Mouse (Mus musculus) E14TG2a.4 (cell line): Measurements from ENCODE around the gene Clock.

ENCODE experiments used
- H3K27me3 ChIP-seq: 2 replicates; pipeline ENCODE4 v1.6.1; 2014; ENCODE audit warnings: low read length, control low read depth; ENCODE audit not compliant: insufficient read depth
- H3K36me3 ChIP-seq: 2 replicates; pipeline ENCODE4 v1.6.1; 2014; ENCODE audit warnings: low read length, control low read depth; ENCODE audit not compliant: insufficient read depth
- H3K4me1 ChIP-seq: replicated peaks from 2 replicates; pipeline ENCODE4 v1.6.1; 2014; ENCODE audit warnings: low read depth, low read length, control low read depth
- H3K4me3 ChIP-seq: replicated peaks from 2 replicates; pipeline ENCODE4 v1.5.1; 2014; ENCODE audit warnings: mild to moderate bottlenecking, low read length
- H3K9me3 ChIP-seq: 2 replicates; pipeline ENCODE4 v1.6.1; 2014; ENCODE audit warnings: low read length, control low read depth
- CTCF ChIP-seq: conservative IDR thresholded peaks from 2 replicates; pipeline ENCODE4 v1.5.1; 2014; ENCODE audit warnings: low read length
- NANOG ChIP-seq: IDR thresholded peaks from 2 replicates; pipeline ENCODE4 v1.6.1; 2014; ENCODE audit warnings: borderline replicate concordance, low read length, mixed read lengths
- POU5F1 ChIP-seq: IDR thresholded peaks from 2 replicates; pipeline ENCODE4 v1.6.1; 2014; ENCODE audit warnings: low read length, borderline replicate concordance

The Clock gene

DNA sequence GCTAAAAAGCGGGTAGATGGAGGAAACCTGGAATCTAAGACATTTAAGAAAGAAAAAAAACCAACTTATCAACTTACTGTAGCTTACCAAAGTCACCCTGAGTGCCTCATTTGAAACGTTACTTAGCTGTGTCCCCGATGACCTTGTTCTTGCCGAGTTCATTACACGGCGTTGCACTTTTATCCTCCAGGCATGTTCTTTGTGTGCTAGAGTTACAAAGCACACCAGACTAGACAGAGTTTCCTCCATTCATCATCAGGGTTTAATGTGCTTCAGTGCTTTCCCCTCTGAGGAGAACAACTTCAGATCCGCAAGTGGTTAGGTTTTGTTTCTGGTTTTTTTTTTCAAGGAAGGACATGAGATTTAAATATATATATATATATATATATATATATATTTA is 139.8 kb downstream of the Clock start:
- H3K36me3 ChIP-seq: no peaks in the 10 kb centered on the region
- no peak for TF ChIP-seq NANOG
- TF ChIP-seq CTCF: no peak
- TF ChIP-seq POU5F1: no peak
- 0 out of 2 replicates have a peak, but pooled peaks cover 5% of the 10 kb centered on the region for H3K9me3 ChIP-seq
- no peak overlapping the region for H3K4me3 ChIP-seq
- H3K4me1 ChIP-seq: no peaks in the 10 kb centered on the region
- H3K27me3 ChIP-seq: no peaks in the 10 kb centered on the region

DNA sequence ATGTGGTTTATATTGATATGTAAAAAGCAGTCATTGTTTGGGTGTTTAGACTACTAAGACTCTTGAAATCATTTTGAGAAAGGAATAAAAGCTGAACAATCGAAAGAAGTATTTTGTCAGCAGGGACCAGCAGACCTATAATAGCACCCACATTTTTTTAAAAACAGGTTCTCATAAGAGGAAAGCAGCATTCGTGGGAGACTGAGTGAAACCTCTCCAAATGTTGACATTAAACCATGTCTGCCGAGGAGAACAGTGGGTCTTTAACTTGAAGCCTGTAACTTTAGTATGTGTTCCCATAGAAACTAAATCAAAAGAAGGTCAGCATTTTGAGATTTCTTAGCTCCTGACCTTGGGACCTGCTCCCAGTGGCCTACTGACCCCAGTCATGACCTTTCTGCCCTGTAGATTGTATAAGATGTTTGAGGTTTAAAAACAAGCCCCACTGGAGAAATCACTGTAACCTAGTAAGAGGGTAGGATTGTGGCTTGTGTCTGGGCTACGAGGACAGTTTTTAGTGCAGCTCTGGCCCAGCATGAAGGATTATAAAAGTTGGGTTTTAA is 140.7 kb downstream of the Clock start:
- Histone ChIP-seq H3K4me3 (no peak overlapping the region), H3K27me3 (no peaks in the 10 kb centered on the region), H3K9me3 (0 out of 2 replicates have a peak, but pooled peaks cover 5% of the 10 kb centered on the region), H3K4me1 (no peaks in the 10 kb centered on the region), H3K36me3 (no peaks in the 10 kb centered on the region)
- no peak for TF ChIP-seq POU5F1
- TF ChIP-seq NANOG: no peak
- no peak for TF ChIP-seq CTCF

DNA sequence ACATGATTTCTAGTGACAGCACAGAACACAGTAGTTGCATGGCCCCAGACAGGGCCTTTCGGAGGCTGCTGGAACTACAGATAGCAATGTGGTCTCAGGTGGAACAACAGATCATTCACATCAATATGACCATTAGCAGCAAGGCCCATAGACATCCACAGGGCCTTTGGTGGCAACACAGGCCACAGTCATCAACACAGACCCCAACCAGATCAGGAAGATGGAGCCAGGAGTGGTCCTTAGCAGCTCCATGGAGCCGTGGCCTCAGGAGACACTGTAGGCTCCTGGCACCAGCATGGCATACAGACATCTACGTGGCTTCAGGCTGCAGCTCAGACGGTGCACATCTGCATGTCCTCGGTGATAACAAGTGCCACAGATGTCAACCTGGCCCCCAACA is 141.7 kb downstream of the Clock start:
- Histone ChIP-seq H3K4me3 (no peak overlapping the region), H3K9me3 (0 out of 2 replicates have a peak, but pooled peaks cover 5% of the 10 kb centered on the region), H3K36me3 (no peaks in the 10 kb centered on the region), H3K27me3 (no peaks in the 10 kb centered on the region), H3K4me1 (no peaks in the 10 kb centered on the region)
- TF ChIP-seq POU5F1 (no peak), NANOG (no peak), CTCF (no peak)

DNA sequence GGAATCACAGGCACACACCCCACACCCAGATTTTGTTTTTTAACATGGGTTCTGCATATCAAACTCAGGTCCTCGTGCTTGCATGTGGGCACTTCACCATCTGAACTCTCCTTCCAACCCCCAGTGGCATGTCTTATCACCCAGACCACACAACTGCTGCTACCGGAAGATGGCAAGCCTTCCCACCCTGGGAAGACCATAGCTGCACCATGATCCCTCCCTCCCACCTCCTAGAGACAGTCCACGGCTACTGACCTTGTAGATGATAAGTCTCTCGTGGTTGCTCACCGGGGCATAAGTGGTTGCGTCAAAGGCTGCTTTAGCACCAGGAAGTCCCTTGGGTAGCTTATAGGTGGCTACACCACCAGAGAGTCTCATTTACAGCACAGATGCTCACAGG is 143.1 kb downstream of the Clock start:
- TF ChIP-seq CTCF: no peak
- TF ChIP-seq NANOG: no peak
- no peak for TF ChIP-seq POU5F1
- H3K9me3 ChIP-seq: no peaks in the 10 kb centered on the region
- no peaks in the 10 kb centered on the region for H3K36me3 ChIP-seq
- H3K4me1 ChIP-seq: no peaks in the 10 kb centered on the region
- H3K4me3 ChIP-seq: no peak overlapping the region
- no peaks in the 10 kb centered on the region for H3K27me3 ChIP-seq

DNA sequence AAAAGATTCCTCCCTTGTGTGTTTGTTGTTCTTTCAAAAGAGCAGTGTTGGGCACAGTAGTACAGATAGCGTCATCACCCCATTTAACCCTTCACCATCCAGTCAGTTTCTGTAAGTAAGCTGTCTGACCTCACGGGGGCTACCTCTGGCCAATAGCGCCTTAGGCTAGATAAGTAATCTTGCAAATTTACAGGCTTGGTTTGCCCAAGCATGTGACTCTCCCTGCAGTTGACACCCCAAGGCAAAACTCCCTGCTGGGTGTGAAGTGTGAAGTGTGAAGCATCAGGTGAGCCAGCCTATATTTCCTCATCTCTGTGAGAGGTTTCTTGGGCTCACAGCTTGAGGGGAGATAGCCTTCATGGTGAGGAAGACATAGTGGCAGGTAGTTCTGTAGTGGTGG is 144.5 kb downstream of the Clock start:
- Histone ChIP-seq H3K27me3 (no peaks in the 10 kb centered on the region), H3K9me3 (no peaks in the 10 kb centered on the region), H3K36me3 (peaks cover 11% of the 10 kb centered on the region), H3K4me1 (no peaks in the 10 kb centered on the region), H3K4me3 (no peak overlapping the region)
- no peak for TF ChIP-seq POU5F1
- no peak for TF ChIP-seq CTCF
- no peak for TF ChIP-seq NANOG
